ENCODE assay signal across 8 mouse cellular contexts in the genomic region with DNA sequence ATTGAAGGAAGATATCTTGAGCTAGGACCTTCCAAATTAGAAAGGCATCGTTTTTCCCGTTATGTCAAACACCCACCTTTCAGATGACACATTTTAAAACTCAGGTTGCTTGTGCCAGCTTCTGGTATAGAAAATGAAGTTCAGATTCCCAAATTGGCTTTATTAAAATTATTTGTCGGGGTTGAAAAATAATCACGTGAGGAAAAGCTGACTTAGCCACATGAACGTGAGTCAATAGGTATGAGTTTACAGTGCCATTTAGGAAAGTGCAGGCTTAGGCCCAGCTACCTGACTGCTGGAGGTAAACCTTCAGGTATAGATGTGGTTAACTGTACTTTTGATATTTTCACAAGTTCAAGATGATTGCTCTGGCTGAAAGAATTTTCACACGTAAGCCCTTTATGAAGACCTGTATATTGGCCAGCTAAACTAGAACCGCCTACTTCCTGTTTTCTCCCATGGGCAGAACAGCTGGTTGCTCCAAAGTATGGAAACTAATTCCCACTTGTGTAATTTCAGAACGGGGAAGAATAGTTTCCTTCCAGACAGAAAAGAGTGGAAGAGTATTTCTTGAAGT. TPM values are rescaled to one million over a fixed set of nuclear protein-coding genes. Genes with fewer than 3 reads are reported as not detected.
DNase-seq lines count a peak whose midpoint lies in the region; ATAC-seq and TF ChIP-seq lines count a peak whose summit lies in the region.

No protein-coding gene starts in this region.

- no peak for ATAC-seq in heart, embryonic 14.5 days (ENCODE audit: insufficient number of reproducible peaks, insufficient read depth, low FRiP score, low read depth)
- ATAC-seq in liver, embryonic 15.5 days (ENCODE audit: insufficient read depth) = no peak

- WGBS in heart, adult 2 months = 6% methylated on average over 8 of the region's 8 CpGs
- 17% methylated on average over 8 of the region's 8 CpGs for WGBS in heart, embryonic 14.5 days
- WGBS in liver, embryonic 15.5 days (ENCODE audit: insufficient replicate concordance) = 4% methylated on average over 8 of the region's 8 CpGs

- H3K27me3 ChIP-seq in heart, adult 2 months (ENCODE audit: control insufficient read depth, insufficient read depth, low read length) = no peaks in the 10 kb centered on the region
- H3K27me3 ChIP-seq in heart, embryonic 14.5 days (ENCODE audit: control insufficient read depth, insufficient read depth, low read length) = no peaks in the 10 kb centered on the region
- H3K27me3 ChIP-seq in liver, embryonic 15.5 days = no peaks in the 10 kb centered on the region

- H3K4me2 ChIP-seq in heart, embryonic 14.5 days (ENCODE audit: low read length) = peak overlapping the region; percentile 75
- H3K4me2 ChIP-seq in liver, embryonic 15.5 days = peak overlapping the region; percentile 76

- no peak for TF ChIP-seq CTCF in heart, adult 2 months (IDR thresholded peaks at IDR 0.05)

- TF ChIP-seq EP300 in heart, adult 2 months (IDR thresholded peaks at IDR 0.05; ENCODE audit: insufficient read depth, low read depth, low read length) = no peak

- H3K4me1 ChIP-seq in heart, adult 2 months (ENCODE audit: control insufficient read depth, insufficient read depth, low read length) = peaks cover 2% of the 10 kb centered on the region; the same call in 1 of the 2 replicates
- peaks cover 2 to 23% of the 10 kb centered on the region in 2 experiments; a peak in 3 of 4 replicates for H3K4me1 ChIP-seq in heart, embryonic 14.5 days (ENCODE audit: control insufficient read depth in 2 of 2, insufficient read depth in 2 of 2, low read length in 2 of 2)
- H3K4me1 ChIP-seq in liver, embryonic 15.5 days (replicated peaks) = peaks cover 54% of the 10 kb centered on the region

- no peak for DNase-seq in heart, adult 2 months
- no peak for DNase-seq in heart, postnatal 25 days (ENCODE audit: low spot score)
- DNase-seq in NIH3T3 (ENCODE audit: low read depth) = peak; percentile 66
- no peak for DNase-seq in frontal cortex, postnatal 25 days (ENCODE audit: low spot score in 2 of 2)
- DNase-seq in adrenal gland, adult 8-10 months = no peak
- no peak for DNase-seq in adrenal gland, postnatal 4 days (ENCODE audit: low spot score in 2 of 2)

- peak overlapping the region; percentile 99 for H3K27ac ChIP-seq in heart, adult 2 months
- H3K27ac ChIP-seq in heart, embryonic 14.5 days (replicated peaks in 1 of 2; ENCODE audit: control insufficient read depth in 1 of 2, insufficient read depth in 1 of 2, low read depth in 2 of 2, low read length in 2 of 2) = peak overlapping the region; percentile 87 to 90
- peak overlapping the region; percentile 95 for H3K27ac ChIP-seq in liver, embryonic 15.5 days (replicated peaks)

- no peaks in the 10 kb centered on the region for H3K9me3 ChIP-seq in heart, embryonic 14.5 days (ENCODE audit: control insufficient read depth, low read length)
- no peaks in the 10 kb centered on the region for H3K9me3 ChIP-seq in liver, embryonic 15.5 days (replicated peaks)

- intact Hi-C loops in heart, adult 2 months (cut with DNase I) = loop anchor here (2.0 to 10.0 kb wide), 3 partner anchors 73 to 229 kb away; partner anchors contain the start of genes Aoc2, Rdm1 and Vat1
- intact Hi-C loops in heart, postnatal 25 days (cut with DNase I) = loop anchor here (5.0 kb wide), 1 partner anchor 86 kb away; the partner anchor contains the start of gene Vat1

- H3K9ac ChIP-seq in heart, adult 2 months (ENCODE audit: low read depth, low read length) = peak overlapping the region; percentile 77
- H3K9ac ChIP-seq in heart, embryonic 14.5 days (ENCODE audit: low read length) = peak overlapping the region; percentile 87
- H3K9ac ChIP-seq in liver, embryonic 15.5 days = peak overlapping the region; percentile 93

- H3K79me2 ChIP-seq in heart, adult 2 months (replicated peaks; ENCODE audit: control insufficient read depth, insufficient read depth, low read length) = 0 out of 2 replicates have a peak, but pooled peaks cover 3% of the 10 kb centered on the region

- H3K4me3 ChIP-seq in heart, adult 2 months = peak overlapping the region; percentile 72
- H3K4me3 ChIP-seq in heart, embryonic 14.5 days (ENCODE audit: control insufficient read depth in 1 of 2, insufficient read depth in 1 of 2, low read depth in 1 of 2, low read length in 2 of 2) = peak overlapping the region; percentile 72 to 84
- peak overlapping the region; percentile 85 for H3K4me3 ChIP-seq in liver, embryonic 15.5 days (replicated peaks)

- H3K36me3 ChIP-seq in heart, adult 2 months (ENCODE audit: control insufficient read depth, insufficient read depth, low read length) = peaks cover 25% of the 10 kb centered on the region
- H3K36me3 ChIP-seq in heart, embryonic 14.5 days (ENCODE audit: control insufficient read depth, insufficient read depth, low read length) = peaks cover 35% of the 10 kb centered on the region
- peaks cover 46% of the 10 kb centered on the region for H3K36me3 ChIP-seq in liver, embryonic 15.5 days (replicated peaks)

- no peak for TF ChIP-seq POLR2A in heart, adult 2 months (IDR thresholded peaks at IDR 0.05; ENCODE audit: insufficient read depth, low read depth, low read length)

RNA-seq across cellular contexts. Expression of gene Nbr1, which starts 1.5 kb away (rescaled TPM):
- total RNA-seq in heart, adult 2 months (2021) = 10 to 100 TPM; 86.2 to 98.9 TPM
- polyA plus RNA-seq in heart, adult 2 months (2012; rRNA removed) = 77.3 and 99.6 TPM in 2 replicates
- total RNA-seq in heart, postnatal 25 days (2021) = 100 to 1,000 TPM in 1 of 2 experiments, 10 to 100 TPM in 1; 89.9 to 101 TPM
- polyA plus RNA-seq in heart, embryonic 14.5 days (2014; fragmentation: Nextera tagmentation; extraction: Ambion mirVana) = 62.6 and 70.0 TPM in 2 replicates
- polyA plus RNA-seq in liver, embryonic 15.5 days (2015; fragmentation: Nextera tagmentation; extraction: Ambion mirVana) = 39.5 and 49.8 TPM in 2 replicates
- total RNA-seq in adrenal gland, adult 8-10 months (2022) = 100 to 1,000 TPM; 127 to 165 (median 149) TPM
- 100 to 1,000 TPM; 167 to 227 TPM for total RNA-seq in adrenal gland, postnatal 4 days (2021)

RNA-seq across cellular contexts. Expression of gene Brca1, which starts 1.7 kb away (rescaled TPM):
- under 1 TPM; 0.18 to 0.63 TPM for total RNA-seq in heart, adult 2 months (2021)
- polyA plus RNA-seq in heart, adult 2 months (2012; rRNA removed) = 0.06 and 0.20 TPM in 2 replicates
- under 1 TPM; 0.45 to 0.81 TPM for total RNA-seq in heart, postnatal 25 days (2021)
- 7.5 and 8.3 TPM in 2 replicates for polyA plus RNA-seq in heart, embryonic 14.5 days (2014; fragmentation: Nextera tagmentation; extraction: Ambion mirVana)
- polyA plus RNA-seq in liver, embryonic 15.5 days (2015; fragmentation: Nextera tagmentation; extraction: Ambion mirVana) = 11.5 and 12.5 TPM in 2 replicates
- total RNA-seq in adrenal gland, adult 8-10 months (2022) = 1 to 10 TPM; 1.0 to 3.0 (median 1.3) TPM
- total RNA-seq in adrenal gland, postnatal 4 days (2021) = 10 to 100 TPM; 16.6 to 18.9 TPM

RNA-seq across cellular contexts. Expression of gene Tmem106a, which starts 28.6 kb away (rescaled TPM):
- 1 to 10 TPM; 2.8 to 3.4 TPM for total RNA-seq in heart, adult 2 months (2021)
- polyA plus RNA-seq in heart, adult 2 months (2012; rRNA removed) = 15.5 and 18.8 TPM in 2 replicates
- total RNA-seq in heart, postnatal 25 days (2021) = 1 to 10 TPM; 3.6 to 3.8 TPM
- polyA plus RNA-seq in heart, embryonic 14.5 days (2014; fragmentation: Nextera tagmentation; extraction: Ambion mirVana) = 3.6 and 4.1 TPM in 2 replicates
- polyA plus RNA-seq in liver, embryonic 15.5 days (2015; fragmentation: Nextera tagmentation; extraction: Ambion mirVana) = 7.7 and 7.8 TPM in 2 replicates
- 10 to 100 TPM; 12.6 to 23.8 (median 18.7) TPM for total RNA-seq in adrenal gland, adult 8-10 months (2022)
- 10 to 100 TPM; 19.2 to 21.0 TPM for total RNA-seq in adrenal gland, postnatal 4 days (2021)

RNA-seq across cellular contexts. Expression of gene Gm11634, which starts 45.6 kb away (rescaled TPM):
- not detected for total RNA-seq in heart, adult 2 months (2021)
- not detected in 2 replicates for polyA plus RNA-seq in heart, adult 2 months (2012; rRNA removed)
- total RNA-seq in heart, postnatal 25 days (2021) = not detected
- not detected in 2 replicates for polyA plus RNA-seq in heart, embryonic 14.5 days (2014; fragmentation: Nextera tagmentation; extraction: Ambion mirVana)
- polyA plus RNA-seq in liver, embryonic 15.5 days (2015; fragmentation: Nextera tagmentation; extraction: Ambion mirVana) = 0.16 TPM in 1 of 2 replicates, not detected in the other
- not detected for total RNA-seq in adrenal gland, adult 8-10 months (2022)
- total RNA-seq in adrenal gland, postnatal 4 days (2021) = not detected

Comparison
In these comparisons a context has a peak if more than half of its experiments do, and no peak if none do; other contexts are left out.
1. RNA of gene Brca1, which starts 1.7 kb away (total RNA-seq): 16.6 to 18.9 TPM in adrenal gland, postnatal 4 days; 1.0 to 3.0 TPM in adrenal gland, adult 8-10 months, 0.45 to 0.81 TPM in heart, postnatal 25 days and 0.18 to 0.63 TPM in heart, adult 2 months; every median in the first group is over 4 times any median in the second.
2. Peak in every context shown above with its lines, with median percentiles within 50 percentile points of each other: H3K27ac ChIP-seq, H3K4me3 ChIP-seq and H3K9ac ChIP-seq.